Mouse (Mus musculus) embryo, embryonic 10 days (tissue): ENCODE data around the gene Bdnf.

Experiments used
- DNase-seq: peaks from one replicate; pipeline ENCODE4 v3.0.0-alpha.2; 2015; ENCODE audit warnings: low spot score

Bdnf gene

DNA sequence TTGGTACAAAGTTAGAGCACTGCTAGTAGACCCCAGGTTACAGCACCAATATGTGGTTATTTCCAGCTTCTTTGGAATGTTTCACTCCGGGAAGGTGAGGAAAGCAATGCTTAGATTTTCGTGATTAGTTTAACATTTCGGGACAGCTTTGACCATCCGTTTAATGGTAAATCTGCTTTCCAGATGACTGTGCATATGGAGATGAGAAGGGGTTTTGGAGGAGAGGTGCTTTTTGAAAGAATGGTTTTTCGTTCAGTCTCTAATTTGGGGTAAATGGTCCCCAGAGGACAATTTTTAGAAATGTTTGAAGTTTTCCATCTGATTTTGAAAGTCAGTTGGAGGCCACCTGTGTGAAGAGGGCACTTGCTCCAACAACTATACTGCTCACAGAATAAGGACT, 29.6 kb downstream of the Bdnf start:
- DNase-seq: no peak

DNA sequence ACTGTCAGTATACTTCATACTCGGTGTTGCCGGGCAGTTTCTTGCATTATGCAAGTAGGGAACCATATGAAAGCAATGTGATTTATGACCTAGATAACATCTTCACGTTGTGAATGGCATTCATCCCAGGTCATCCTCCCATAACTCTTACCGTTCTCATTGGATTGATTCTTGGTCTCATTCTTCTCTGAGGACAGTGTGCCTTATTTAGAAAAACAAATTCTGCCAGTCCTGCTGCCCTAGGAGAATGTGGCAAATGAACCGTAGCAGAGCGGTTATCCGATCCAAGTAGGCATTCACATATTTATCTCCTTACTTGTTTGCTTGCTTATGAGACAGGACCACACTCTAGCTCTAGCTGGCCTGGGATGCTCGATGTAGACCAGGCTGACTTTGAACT, 32.0 kb downstream of the Bdnf start:
- DNase-seq: no peak

- DNase-seq: no peak
Measured at GRCm38 (mm10) chr2:109709346-109709745, 34.8 kb downstream of the Bdnf start.

DNA sequence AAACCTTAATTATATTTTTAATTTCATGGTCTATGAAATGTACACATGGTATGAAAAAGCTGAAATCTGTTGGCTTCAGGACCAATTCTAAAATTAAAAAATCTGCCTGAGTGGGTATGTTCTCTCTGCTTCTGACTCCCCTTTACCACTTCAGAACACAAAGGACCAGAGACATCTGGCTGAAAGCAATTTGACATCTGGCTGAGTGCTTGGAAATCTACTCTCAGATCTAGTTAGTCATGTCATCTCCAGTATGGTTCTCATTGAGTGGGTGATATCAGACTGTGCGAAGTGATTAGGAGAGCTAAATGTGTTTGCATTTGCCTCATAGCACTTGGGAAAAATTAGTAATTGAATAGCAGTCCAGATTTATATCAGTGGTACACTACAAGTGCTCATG, 36.5 kb downstream of the Bdnf start:
- DNase-seq: no peak

- DNase-seq: no peak
Measured at GRCm38 (mm10) chr2:109725261-109725660, 50.8 kb downstream of the Bdnf start.

- DNase-seq: no peak
Measured at GRCm38 (mm10) chr2:109725831-109726230, 51.3 kb downstream of the Bdnf start.

- DNase-seq: no peak
Measured at GRCm38 (mm10) chr2:109729221-109729620, 54.7 kb downstream of the Bdnf start.

DNA sequence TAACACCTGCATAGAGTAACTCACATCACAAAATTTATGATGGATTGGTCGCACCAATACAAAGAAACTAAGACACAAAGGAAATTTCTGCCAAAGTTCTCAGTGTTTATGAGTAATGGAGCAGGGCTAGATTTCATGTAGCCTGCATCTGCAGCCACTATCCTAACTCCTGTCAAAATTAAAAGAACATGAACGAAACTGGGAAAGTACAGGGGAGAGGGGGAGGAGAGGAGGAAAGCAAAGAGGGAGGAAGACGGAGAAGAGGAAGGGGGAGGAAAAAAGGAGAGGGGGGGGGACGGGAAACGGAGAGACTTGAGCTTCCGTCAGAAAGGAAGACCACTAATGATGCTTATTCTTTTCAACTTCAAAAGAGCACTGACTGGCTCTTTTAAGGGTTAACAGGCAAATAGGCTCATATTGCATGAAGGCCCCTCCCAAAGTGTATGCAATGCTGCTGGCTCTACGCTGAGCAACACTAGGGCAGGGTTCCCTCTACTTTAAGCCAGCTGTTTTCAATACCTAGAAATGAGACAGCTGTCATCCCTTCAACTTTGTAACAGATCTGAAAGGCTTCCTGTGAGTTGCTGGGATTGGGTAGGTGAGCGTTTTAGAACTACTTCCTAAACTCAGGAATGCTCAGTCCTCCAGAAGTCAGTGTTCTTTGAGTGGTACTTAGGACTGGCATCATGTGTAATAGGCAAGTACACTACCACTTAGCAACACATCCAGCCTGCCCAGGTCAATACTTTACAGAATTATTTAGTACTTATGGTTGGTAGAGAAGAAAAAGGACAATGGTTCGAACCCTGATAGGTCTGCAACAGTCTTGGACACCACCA, 58.9 kb downstream of the Bdnf start:
- no peak for DNase-seq

DNA sequence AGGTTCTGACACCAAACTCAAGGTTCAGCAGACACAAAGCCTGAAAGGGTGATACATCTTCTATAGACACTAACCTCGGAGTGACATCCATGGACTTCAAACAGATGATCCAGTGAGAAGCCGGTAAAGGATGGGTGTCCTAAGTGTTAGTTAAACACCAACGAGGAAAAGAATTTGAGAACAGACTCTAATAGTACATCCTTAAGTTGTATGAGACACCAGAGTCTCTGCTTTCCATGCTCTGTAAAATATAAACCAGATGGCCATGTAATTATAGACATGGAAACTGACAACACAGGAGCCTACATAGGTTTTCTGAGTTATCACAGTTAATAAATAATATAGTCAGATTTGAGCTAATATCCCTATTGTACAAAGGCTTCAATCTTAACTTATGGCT, 59.7 kb downstream of the Bdnf start:
- DNase-seq: no peak

- DNase-seq: no peak
Measured at GRCm38 (mm10) chr2:109734666-109735065, 60.2 kb downstream of the Bdnf start.

- no peak for DNase-seq
Measured at GRCm38 (mm10) chr2:109735347-109735746, 60.8 kb downstream of the Bdnf start.

- no peak for DNase-seq
Measured at GRCm38 (mm10) chr2:109736306-109736705, 61.8 kb downstream of the Bdnf start.

DNA sequence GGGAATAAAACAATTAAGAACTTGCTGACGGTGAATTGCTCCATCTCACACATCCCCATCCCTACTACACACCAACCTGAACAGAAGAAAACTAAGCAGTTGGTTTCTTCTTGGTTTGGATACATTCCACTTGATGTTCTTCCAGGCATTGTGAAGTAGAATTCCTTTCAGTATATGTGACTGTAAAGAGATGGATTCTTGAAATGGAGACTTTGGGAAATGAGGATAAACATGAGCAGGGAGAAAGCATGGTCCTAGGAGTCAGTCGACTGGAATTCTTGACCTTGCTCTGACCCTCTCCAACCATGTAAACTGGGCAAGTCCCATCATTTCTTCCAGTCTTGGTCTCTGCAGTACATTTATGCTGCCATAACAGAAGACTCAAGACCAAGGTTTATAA, 63.8 kb downstream of the Bdnf start:
- DNase-seq: no peak

DNA sequence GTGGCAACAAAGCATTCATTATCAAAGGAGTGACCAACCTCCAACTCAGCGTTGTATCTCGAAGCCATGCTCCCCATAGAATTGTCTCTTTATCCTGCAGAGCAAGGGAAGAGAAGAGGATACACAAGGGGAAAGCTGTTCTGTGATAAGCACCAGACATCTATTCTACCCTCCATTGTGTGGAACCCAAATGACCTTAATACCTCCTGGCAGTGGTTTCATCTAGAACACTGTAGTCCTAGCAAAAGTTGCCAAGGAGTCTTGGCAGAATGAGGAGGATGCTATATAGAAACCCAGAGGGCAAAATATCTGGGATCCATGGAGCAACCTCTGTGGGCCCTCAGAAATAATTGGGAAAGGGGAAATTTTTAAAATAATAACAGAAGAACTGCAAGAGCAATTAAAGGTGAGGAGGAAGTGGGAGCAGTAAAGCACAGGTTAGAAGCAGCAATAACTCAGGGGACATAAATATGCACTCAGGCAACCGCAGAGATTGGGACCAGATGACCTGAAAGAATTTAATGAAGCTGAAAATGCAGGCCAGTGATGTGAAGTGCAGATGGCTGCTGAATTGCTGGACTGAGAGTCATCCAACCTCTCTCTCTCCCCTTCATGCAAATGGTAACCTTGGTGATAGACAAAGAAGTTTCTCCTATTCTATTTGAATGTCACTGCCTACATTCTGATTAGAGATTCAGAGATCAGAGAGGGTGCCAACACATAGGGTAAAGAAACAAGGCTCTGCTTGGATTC, 68.9 kb downstream of the Bdnf start:
- DNase-seq: peak; percentile 66

DNA sequence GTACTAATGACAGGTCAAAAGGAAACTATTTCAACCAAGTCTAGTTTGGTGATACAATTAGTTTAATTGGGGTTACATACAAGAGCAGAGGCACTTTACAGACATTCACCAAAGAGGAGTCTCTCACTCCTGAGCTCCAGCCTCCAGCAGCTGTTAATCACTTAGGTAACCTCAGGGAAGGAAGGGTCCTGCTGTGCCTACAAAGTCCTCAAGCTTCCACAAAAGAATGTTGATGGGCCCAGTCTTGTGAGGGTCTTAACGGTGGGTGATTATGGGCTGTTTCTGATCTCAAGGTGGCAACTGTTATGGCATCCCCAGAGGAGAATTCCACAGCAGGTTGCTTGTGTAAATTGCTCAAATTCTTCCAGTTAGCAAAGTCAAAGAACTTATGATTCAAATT, 71.7 kb downstream of the Bdnf start:
- peak; percentile 12 for DNase-seq

GRCm38 (mm10) chr2:109748412-109748811, 73.9 kb downstream of the Bdnf start:
- no peak for DNase-seq

DNA sequence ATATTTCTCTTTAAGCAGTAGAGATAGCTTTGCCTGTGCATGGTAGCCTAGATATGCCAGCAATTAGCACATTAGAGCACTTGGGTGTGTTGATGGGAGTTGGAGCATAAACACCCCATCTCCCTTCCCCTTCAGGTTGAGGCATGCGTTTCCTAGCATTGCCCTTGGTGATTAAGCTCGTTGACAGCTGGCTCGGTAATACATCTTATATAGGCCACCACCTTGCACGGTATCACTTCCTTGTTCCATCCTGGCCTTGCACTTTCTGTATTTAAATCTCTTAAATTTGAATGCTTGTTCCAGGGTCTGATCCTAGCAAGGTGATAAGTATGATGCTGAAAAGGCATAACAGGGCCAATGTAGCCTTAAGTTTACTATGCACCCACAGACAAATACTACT, 74.3 kb downstream of the Bdnf start:
- DNase-seq: no peak

DNA sequence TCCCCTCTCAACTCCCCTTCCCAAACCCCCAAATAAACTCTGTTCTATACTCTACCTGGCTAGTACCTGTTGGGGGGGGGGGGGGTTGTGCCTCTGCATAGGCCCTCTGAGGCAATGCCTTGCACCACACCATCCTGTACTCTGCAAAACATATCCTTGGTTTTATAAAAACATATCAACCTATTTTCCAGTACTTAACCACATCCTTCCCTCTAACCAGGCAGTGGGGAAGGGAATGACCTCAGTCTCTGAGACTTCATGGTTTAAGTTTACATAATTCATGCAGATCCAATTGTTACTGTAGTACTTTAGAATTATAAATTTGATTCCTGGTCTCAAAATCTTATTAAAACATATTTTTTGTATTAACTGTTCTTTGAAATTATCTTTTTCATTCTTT, 75.5 kb downstream of the Bdnf start:
- DNase-seq: no peak

GRCm38 (mm10) chr2:109750484-109750883, 76.0 kb downstream of the Bdnf start:
- no peak for DNase-seq

DNA sequence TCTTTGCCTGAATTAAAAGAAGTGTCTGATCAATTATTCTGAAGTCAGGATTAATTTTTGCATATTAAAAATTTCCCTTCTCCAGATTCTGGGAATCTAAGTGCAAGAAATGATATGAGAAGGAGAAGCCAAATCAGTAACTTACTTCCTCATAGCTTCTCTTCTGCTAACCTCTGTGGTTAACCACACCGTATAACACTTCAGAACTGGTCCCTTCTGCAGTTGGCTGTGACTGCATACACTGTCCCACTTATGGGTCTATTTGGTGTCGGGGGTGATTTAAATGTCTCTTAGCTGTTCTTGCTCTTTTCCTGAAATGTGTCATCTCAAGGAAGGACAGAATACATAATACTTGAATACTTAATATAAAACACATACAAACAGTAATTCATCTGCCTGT, 81.8 kb downstream of the Bdnf start:
- DNase-seq: no peak

DNA sequence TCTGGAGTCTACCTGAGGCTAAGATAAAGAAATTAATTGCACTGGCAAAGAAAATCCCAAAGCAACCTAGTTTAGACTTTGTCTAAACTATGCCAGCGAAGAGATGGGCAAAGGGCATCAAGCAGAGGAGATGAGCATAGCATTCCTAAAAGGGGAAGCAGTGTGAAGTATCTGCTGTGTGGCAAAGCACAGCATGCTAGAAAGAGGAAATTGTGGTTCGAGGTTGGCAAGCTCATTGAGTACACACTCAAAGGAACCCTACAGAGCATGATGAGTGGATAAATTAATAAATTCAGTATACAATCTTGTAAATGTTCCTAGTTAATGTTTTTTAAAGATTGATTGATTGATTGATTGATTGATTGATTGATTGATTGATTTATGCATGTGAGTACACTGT, 92.3 kb downstream of the Bdnf start:
- DNase-seq: no peak

DNA sequence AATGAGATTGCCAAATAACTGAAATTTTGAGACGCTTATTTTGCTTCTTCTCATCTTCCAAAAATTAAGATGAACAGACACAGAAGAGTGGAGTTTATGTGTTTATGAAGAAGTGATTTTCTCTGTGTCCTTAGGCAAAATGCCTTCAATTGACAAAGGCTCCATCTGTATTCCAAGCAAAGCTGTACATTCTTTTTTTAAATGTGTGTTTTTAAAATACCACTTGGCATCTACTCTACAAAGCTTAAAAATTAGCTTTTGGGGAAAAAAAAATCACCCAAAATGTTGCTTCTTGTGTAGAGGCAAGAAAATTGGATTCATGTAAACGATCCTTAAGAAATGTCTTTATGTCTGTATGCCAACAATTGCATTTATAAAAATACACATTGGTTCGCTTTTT, 94.3 kb downstream of the Bdnf start:
- DNase-seq: no peak

GRCm38 (mm10) chr2:109776374-109776773, 101.9 kb downstream of the Bdnf start:
- peak; percentile 5 for DNase-seq
